Mouse (Mus musculus): ENCODE data around the gene Vsir.

Gene Vsir

GRCm38 (mm10) chr10:60390177-60390903 is 43.7 kb downstream of the Vsir start:
- DNase-seq, result no peak

DNA sequence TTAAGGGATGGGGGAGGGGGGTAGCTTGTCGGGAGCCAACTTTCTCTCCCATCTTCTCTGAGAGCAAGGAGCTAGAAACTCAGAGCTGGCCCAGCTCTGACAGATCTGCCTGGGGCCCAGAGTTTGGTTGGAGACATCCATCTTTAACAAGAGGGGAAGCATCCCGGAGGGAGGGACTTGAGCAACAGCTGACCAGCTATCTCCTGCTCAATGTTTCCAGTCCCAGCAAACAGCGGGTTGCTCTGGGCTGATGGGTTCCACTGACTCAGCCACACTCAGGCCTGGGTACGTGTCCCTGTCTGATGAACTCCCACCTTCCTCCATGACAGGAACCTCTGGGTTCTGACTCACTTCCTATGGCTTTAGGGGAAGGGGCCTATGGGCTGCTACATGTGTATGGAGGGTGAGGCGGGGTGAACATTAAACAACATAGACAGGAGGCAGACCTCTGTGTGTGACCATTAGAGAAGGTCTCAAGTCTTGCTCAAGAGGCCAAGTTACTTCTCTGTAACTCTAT is 44.3 kb downstream of the Vsir start:
- no peak for DNase-seq

DNA sequence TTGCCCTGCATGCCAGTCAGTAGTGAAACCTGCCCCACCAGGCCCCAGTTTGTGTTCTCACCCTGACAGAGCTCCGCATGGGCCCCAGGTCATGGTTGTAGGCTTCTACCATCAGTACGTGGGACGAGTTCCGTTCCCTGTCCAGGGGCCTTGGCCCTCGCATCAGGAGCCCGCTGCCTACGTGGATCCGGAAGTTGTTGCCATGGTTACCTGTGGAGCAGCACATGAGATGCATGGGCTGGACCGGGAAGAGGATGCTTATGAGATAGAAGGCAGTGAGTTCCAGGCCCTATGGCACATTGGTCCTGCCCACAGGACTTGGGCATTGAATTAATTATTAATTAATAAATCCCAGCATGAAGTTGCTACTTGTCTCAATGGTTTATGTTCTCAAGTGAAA is 45.0 kb downstream of the Vsir start:
- no peak for DNase-seq

DNA sequence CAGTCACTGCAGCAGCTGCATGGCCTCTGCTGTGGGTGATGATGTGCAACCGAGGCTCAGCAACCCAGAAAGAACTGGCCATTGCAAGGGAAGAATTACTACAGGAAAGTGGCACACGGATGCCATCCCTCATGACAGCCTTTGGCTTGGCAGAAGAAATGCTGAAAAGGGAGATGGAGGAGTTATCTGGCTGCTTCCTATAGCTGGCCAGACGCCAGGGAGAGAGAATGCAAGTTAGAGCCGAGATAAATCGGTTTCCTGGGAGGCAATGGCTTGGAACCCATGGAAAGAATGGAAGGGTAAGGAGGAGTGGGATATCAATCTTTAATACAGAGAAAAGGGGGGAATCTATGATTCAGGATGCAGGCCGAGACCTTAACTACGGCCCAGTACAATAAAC is 48.3 kb downstream of the Vsir start:
- no peak for DNase-seq

GRCm38 (mm10) chr10:60395605-60396004 is 49.0 kb downstream of the Vsir start:
- no peak for DNase-seq

DNA sequence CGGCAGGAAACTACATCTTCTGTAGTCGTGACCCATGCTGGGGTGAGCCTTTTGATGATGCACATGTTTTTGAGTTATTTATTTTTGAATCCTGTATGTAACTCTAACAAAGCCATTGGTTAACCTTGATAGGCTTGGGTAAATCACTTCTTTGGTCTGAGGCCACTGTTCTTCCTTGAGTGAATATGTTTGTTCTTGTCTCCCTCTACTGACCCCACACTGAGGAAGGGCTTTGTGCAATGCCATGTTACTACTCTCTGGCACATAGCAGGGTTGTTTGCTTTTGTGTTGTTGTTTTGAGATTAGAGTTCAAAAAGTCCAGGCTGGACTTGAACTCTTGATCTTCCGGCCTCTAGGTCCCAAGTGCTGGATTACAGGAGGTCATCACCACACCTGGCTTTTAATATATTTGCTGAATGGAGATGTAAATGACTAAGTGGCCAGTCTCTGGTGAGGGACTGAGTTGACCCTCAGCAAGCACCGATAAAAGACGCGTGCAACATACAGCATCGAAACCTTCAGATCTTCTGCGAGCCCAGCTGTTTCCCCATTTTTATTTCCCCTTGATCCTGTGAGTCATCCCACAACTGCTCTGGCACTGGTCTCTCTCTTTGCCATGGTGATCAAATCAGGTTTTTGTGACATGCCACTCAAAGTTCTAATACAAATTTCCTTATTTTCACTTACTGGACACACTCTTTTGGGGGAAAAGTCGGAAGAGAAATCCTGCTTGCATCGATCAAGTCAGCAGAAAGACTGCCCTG is 51.6 kb downstream of the Vsir start:
- DNase-seq, result no peak

DNA sequence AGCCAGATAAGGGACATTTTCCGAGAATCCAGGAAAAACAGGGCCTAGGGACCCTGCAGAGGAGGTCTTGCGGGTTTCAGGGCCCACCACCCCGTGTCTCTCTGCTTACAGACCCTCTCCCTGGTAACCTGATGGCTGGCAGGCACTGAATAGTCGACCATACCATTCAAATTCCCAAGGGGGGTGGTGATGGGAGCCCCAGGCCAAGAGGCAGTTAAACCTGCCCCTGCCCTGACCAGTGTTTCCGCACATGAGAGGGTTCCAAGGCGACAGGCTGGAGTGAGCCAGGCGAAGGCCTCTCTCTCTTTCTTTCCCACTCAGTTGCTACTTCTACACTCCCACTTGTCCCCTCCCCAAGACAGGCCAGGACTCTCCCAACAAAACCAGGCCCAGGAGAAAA is 52.8 kb downstream of the Vsir start, which contains the start of gene Gm17455:
Gene Gm17455 (plus strand): TSS at position 278 of the 400 bp plus-strand sequence.
- no peak for DNase-seq

GRCm38 (mm10) chr10:60400507-60401295 is 54.0 kb downstream of the Vsir start:
- no peak for DNase-seq

GRCm38 (mm10) chr10:60405460-60406177 is 59.0 kb downstream of the Vsir start:
- no peak for DNase-seq

DNA sequence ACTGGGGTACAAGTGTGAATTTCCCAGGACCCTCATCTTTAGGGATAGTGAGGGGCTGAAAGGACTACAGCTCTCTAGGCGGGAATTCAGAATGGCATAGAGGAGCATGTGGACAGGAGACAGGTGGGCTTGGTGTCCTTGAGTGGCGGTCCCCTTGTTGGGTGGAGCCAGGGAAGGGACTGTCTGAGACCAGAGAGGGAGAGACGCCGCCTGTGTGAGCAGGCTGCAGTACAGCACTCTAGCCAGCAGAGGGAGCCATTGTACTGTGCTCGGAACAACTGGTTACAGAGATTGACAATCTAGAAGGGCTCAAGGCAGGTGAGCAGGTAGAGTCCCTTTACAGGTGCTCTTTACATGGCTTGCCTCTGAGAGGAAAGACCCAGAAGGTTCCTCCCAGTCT is 61.2 kb downstream of the Vsir start:
- peak; percentile 41 to 71 for DNase-seq

GRCm38 (mm10) chr10:60411794-60412193 is 65.1 kb downstream of the Vsir start:
- no peak for DNase-seq

DNA sequence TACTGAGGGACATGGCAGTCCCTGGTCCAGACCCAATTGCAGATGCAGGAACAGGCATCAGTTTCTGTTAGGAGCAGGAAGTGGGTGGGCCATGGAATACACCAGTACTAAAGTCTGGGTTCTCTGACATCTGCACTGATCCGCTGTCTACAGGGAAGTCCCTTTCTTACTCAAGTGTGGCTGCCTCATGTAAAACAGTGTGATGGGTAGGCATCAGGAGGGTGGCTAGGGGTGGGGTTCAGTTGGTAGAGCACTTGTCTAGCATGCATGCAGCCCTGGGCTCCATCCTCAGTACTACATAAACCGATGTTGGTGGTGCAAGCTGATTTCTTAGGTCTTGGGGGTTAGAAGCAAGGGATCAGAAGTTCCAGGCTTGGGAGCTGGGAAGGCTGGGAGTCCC is 67.1 kb downstream of the Vsir start:
- DNase-seq, result peak; percentile 27 to 29

DNA sequence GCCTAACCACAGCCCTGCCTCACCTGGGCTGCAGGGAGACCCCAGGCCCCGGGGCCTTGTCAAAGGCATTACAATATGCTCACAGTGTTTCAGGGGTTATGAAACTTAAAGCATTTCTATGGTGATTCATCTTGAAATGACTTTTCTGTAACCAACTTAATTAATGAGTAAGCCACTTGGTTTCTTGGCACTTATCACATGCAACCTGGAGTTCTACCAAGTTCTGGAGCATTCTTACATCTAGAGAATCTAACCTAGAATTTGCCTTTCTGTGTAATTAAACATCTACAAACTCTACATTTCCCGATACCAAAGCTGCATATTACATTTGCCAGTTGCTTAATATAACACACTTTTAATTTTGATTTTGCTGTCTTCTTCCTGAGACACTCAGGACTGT is 70.4 kb downstream of the Vsir start:
- no peak for DNase-seq

- DNase-seq, result peak; percentile 22 to 66
Measured at GRCm38 (mm10) chr10:60418137-60418536, 71.5 kb downstream of the Vsir start.

DNA sequence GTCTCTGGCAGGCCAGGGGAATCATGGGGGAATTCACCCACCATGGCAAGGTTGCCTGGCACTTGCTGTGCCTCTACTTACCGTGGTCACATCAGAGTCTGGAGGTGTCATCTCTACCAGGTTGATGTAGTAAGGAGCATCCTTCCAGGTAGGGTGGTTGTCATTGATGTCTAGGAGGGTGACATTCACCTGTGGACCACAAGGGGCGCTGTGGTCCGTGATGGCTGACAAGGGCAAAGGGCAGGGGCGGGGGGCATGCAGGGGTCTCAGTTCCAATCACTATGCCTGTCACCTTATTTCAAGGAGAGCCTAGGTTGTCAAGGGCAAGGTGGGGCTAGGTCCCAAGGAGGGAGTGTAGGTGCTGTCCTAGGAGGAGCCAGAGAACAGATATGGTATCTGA is 73.0 kb downstream of the Vsir start:
- DNase-seq, result no peak
